Mouse (Mus musculus) C2C12 (cell line): ENCODE data around the gene Plin2.

ENCODE experiments used
- CEBPB ChIP-seq: IDR thresholded peaks from one replicate; pipeline ENCODE4 v1.6.1; 2011; ENCODE audit warnings: low read depth, mild to moderate bottlenecking, control low read depth, moderate library complexity
- CTCF ChIP-seq: IDR thresholded peaks from one replicate; pipeline ENCODE4 v1.5.1; 2011; ENCODE audit not compliant: control insufficient read depth, insufficient read depth, insufficient read length
- FOSL1 ChIP-seq: IDR thresholded peaks from one replicate; pipeline ENCODE4 v1.8.0; 2011; ENCODE audit warnings: mild to moderate bottlenecking, low read length; ENCODE audit not compliant: poor library complexity, insufficient read depth, severe bottlenecking
- MYOD1 ChIP-seq: IDR thresholded peaks from one replicate; pipeline ENCODE4 v1.6.1; 2011; ENCODE audit warnings: low read depth; ENCODE audit not compliant: control insufficient read depth, insufficient read length

DNA sequence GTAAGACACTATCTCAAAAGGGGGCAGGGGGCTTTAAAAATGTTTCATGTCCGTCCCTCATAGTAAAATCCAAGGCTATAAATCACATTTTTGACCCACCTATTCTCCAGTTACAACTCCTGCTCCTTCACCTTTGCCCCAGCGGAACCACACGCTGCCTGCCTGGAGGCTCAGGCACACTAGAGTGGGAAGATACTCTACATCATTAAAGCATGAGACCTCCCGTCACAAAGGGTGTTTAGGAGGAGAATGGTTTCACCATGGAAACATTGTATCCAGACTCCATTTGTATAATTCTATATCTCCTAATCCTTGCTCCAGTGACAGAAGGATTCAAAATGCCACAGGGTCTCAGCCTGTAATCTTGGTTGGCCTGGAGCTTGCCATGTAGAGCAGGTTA is 21.4 kb upstream of the Plin2 start:
- TF ChIP-seq CTCF (no peak), FOSL1 (no peak), MYOD1 (no peak), CEBPB (no peak)
